Mouse (Mus musculus): ENCODE data around the gene Nkiras1. TPM values are rescaled to one million over a fixed set of nuclear protein-coding genes. Genes with fewer than 3 reads are reported as not detected.
A peak's percentile ranks its signal among the peaks of the same experiment; 100 is the strongest.
"Not testable (repeated sequence)": the region's sequence is repeated elsewhere in the genome, so short reads cannot be mapped to it uniquely, and the experiment has no call there.

The Nkiras1 gene
- polyA plus RNA-seq, 1 experiment from 2014 or later = 7.1 TPM

- not testable (repeated sequence) for H3K36me3 ChIP-seq (ENCODE audit: control insufficient read depth, insufficient read depth); H3K4me2 ChIP-seq (ENCODE audit: low read depth, low read length); H3K9me3 ChIP-seq (replicated peaks; ENCODE audit: control insufficient read depth, low read length); H3K27ac ChIP-seq (ENCODE audit: low read length); ATAC-seq (ENCODE audit: low read depth); H3K9ac ChIP-seq (ENCODE audit: low read depth, low read length); H3K4me1 ChIP-seq (ENCODE audit: control insufficient read depth, low read depth, low read length); H3K4me3 ChIP-seq (ENCODE audit: low read depth, low read length); H3K27me3 ChIP-seq (ENCODE audit: control insufficient read depth, insufficient read depth, low read depth, low read length)
- 60% methylated on average over 2 of the region's 2 CpGs for WGBS (ENCODE audit: insufficient replicate concordance)
These were observed 34.3 kb upstream of the Nkiras1 start for GRCm38 (mm10) chr14:18236496-18237235.

GRCm38 (mm10) chr14:18237381-18237780 lies 33.6 kb upstream of the Nkiras1 start:
- no peak for ATAC-seq (ENCODE audit: low read depth)
- Histone ChIP-seq H3K36me3 (ENCODE audit: control insufficient read depth, insufficient read depth) (no peaks in the 10 kb centered on the region), H3K9me3 (replicated peaks; ENCODE audit: control insufficient read depth, low read length) (no peaks in the 10 kb centered on the region), H3K27ac (ENCODE audit: low read length) (no peak overlapping the region), H3K9ac (ENCODE audit: low read depth, low read length) (no peak overlapping the region), H3K27me3 (ENCODE audit: control insufficient read depth, insufficient read depth, low read depth, low read length) (no peaks in the 10 kb centered on the region; the same call in 1 of the 2 replicates), H3K4me3 (ENCODE audit: low read depth, low read length) (no peak overlapping the region), H3K4me2 (ENCODE audit: low read depth, low read length) (peak overlapping the region; percentile 97; the same call in 1 of the 2 replicates), H3K4me1 (ENCODE audit: control insufficient read depth, low read depth, low read length) (peaks cover 10% of the 10 kb centered on the region)
- 65% methylated on average over 4 of the region's 4 CpGs for WGBS (ENCODE audit: insufficient replicate concordance)

GRCm38 (mm10) chr14:18238131-18238749 lies 32.7 kb upstream of the Nkiras1 start:
- Histone ChIP-seq H3K27me3 (ENCODE audit: control insufficient read depth, insufficient read depth, low read depth, low read length) (no peaks in the 10 kb centered on the region; the same call in 1 of the 2 replicates), H3K4me1 (ENCODE audit: control insufficient read depth, low read depth, low read length) (peaks cover 10% of the 10 kb centered on the region), H3K36me3 (ENCODE audit: control insufficient read depth, insufficient read depth) (no peaks in the 10 kb centered on the region), H3K4me2 (ENCODE audit: low read depth, low read length) (peak overlapping the region; percentile 97), H3K4me3 (ENCODE audit: low read depth, low read length) (peak overlapping the region; percentile 76), H3K9me3 (replicated peaks; ENCODE audit: control insufficient read depth, low read length) (no peaks in the 10 kb centered on the region), H3K9ac (ENCODE audit: low read depth, low read length) (peak overlapping the region; percentile 59), H3K27ac (ENCODE audit: low read length) (peak overlapping the region; percentile 74)
- ATAC-seq (ENCODE audit: low read depth) = peak; percentile 83
- WGBS (ENCODE audit: insufficient replicate concordance) = under 1% methylated on average over 71 of the region's 71 CpGs

GRCm38 (mm10) chr14:18238750-18239731 lies 31.9 kb upstream of the Nkiras1 start, which contains the start of gene Nr1d2:
Nr1d2 (minus strand) TSS chr14:18239127.
- no peaks in the 10 kb centered on the region for H3K36me3 ChIP-seq (ENCODE audit: control insufficient read depth, insufficient read depth)
- 1% methylated on average over 61 of the region's 66 CpGs for WGBS (ENCODE audit: insufficient replicate concordance)
- no peaks in the 10 kb centered on the region; the same call in 1 of the 2 replicates for H3K27me3 ChIP-seq (ENCODE audit: control insufficient read depth, insufficient read depth, low read depth, low read length)
- peak; percentile 77 for ATAC-seq (ENCODE audit: low read depth)
- H3K9me3 ChIP-seq (replicated peaks; ENCODE audit: control insufficient read depth, low read length) = no peaks in the 10 kb centered on the region
- peak within 1 kb of the TSS; percentile 74 for H3K27ac ChIP-seq (ENCODE audit: low read length)
- peak within 1 kb of the TSS; percentile 97 for H3K4me2 ChIP-seq (ENCODE audit: low read depth, low read length)
- H3K4me3 ChIP-seq (ENCODE audit: low read depth, low read length) = peak within 1 kb of the TSS; percentile 76
- H3K4me1 ChIP-seq (ENCODE audit: control insufficient read depth, low read depth, low read length) = peaks cover 10% of the 10 kb centered on the region
- H3K9ac ChIP-seq (ENCODE audit: low read depth, low read length) = peak within 1 kb of the TSS; percentile 59

GRCm38 (mm10) chr14:18240132-18240531 lies 30.8 kb upstream of the Nkiras1 start:
- no peaks in the 10 kb centered on the region for H3K9me3 ChIP-seq (replicated peaks; ENCODE audit: control insufficient read depth, low read length)
- H3K27ac ChIP-seq (ENCODE audit: low read length) = no peak overlapping the region
- no peak overlapping the region for H3K4me3 ChIP-seq (ENCODE audit: low read depth, low read length)
- no peaks in the 10 kb centered on the region; the same call in 1 of the 2 replicates for H3K27me3 ChIP-seq (ENCODE audit: control insufficient read depth, insufficient read depth, low read depth, low read length)
- no peaks in the 10 kb centered on the region for H3K36me3 ChIP-seq (ENCODE audit: control insufficient read depth, insufficient read depth)
- WGBS (ENCODE audit: insufficient replicate concordance) = 61% methylated on average over 7 of the region's 7 CpGs
- H3K9ac ChIP-seq (ENCODE audit: low read depth, low read length) = no peak overlapping the region
- H3K4me2 ChIP-seq (ENCODE audit: low read depth, low read length) = no peak overlapping the region
- no peak for ATAC-seq (ENCODE audit: low read depth)
- H3K4me1 ChIP-seq (ENCODE audit: control insufficient read depth, low read depth, low read length) = peaks cover 7% of the 10 kb centered on the region

- Histone ChIP-seq H3K36me3 (ENCODE audit: control insufficient read depth, insufficient read depth) (no peaks in the 10 kb centered on the region), H3K27ac (ENCODE audit: low read length) (no peak overlapping the region), H3K9ac (ENCODE audit: low read depth, low read length) (no peak overlapping the region), H3K27me3 (ENCODE audit: control insufficient read depth, insufficient read depth, low read depth, low read length) (no peaks in the 10 kb centered on the region; the same call in 1 of the 2 replicates), H3K9me3 (replicated peaks; ENCODE audit: control insufficient read depth, low read length) (no peaks in the 10 kb centered on the region), H3K4me2 (ENCODE audit: low read depth, low read length) (no peak overlapping the region), H3K4me3 (ENCODE audit: low read depth, low read length) (no peak overlapping the region), H3K4me1 (ENCODE audit: control insufficient read depth, low read depth, low read length) (peaks cover 7% of the 10 kb centered on the region)
- ATAC-seq (ENCODE audit: low read depth) = no peak
- WGBS (ENCODE audit: insufficient replicate concordance) = 76% methylated on average over 4 of the region's 4 CpGs
These were observed 29.1 kb upstream of the Nkiras1 start for GRCm38 (mm10) chr14:18241786-18242185.

- WGBS (ENCODE audit: insufficient replicate concordance) = 74% methylated on average over 21 of the region's 21 CpGs
- Histone ChIP-seq H3K9ac (ENCODE audit: low read depth, low read length) (no peak overlapping the region), H3K4me3 (ENCODE audit: low read depth, low read length) (no peak overlapping the region), H3K27ac (ENCODE audit: low read length) (no peak overlapping the region), H3K4me1 (ENCODE audit: control insufficient read depth, low read depth, low read length) (peaks cover 7% of the 10 kb centered on the region), H3K36me3 (ENCODE audit: control insufficient read depth, insufficient read depth) (no peaks in the 10 kb centered on the region), H3K9me3 (replicated peaks; ENCODE audit: control insufficient read depth, low read length) (no peaks in the 10 kb centered on the region), H3K4me2 (ENCODE audit: low read depth, low read length) (no peak overlapping the region), H3K27me3 (ENCODE audit: control insufficient read depth, insufficient read depth, low read depth, low read length) (no peaks in the 10 kb centered on the region; the same call in 1 of the 2 replicates)
- ATAC-seq (ENCODE audit: low read depth) = no peak
These were observed 28.3 kb upstream of the Nkiras1 start for GRCm38 (mm10) chr14:18242638-18243130.

- H3K9ac ChIP-seq (ENCODE audit: low read depth, low read length) = no peak overlapping the region
- no peaks in the 10 kb centered on the region for H3K4me1 ChIP-seq (ENCODE audit: control insufficient read depth, low read depth, low read length)
- no peaks in the 10 kb centered on the region for H3K27me3 ChIP-seq (ENCODE audit: control insufficient read depth, insufficient read depth, low read depth, low read length)
- no peak overlapping the region for H3K4me3 ChIP-seq (ENCODE audit: low read depth, low read length)
- ATAC-seq (ENCODE audit: low read depth) = no peak
- H3K36me3 ChIP-seq (ENCODE audit: control insufficient read depth, insufficient read depth) = no peaks in the 10 kb centered on the region
- H3K9me3 ChIP-seq (replicated peaks; ENCODE audit: control insufficient read depth, low read length) = no peaks in the 10 kb centered on the region
- no peak overlapping the region for H3K27ac ChIP-seq (ENCODE audit: low read length)
- H3K4me2 ChIP-seq (ENCODE audit: low read depth, low read length) = no peak overlapping the region
- 70% methylated on average over 3 of the region's 3 CpGs for WGBS (ENCODE audit: insufficient replicate concordance)
These were observed 9.7 kb upstream of the Nkiras1 start for GRCm38 (mm10) chr14:18261203-18261602.

All from liver, embryonic 16.5 days (tissue).